ENCODE assay signal across 11 mouse cellular contexts in genomic region chr2:165078605-165079004, GRCm38 (mm10). TPM values are rescaled to one million over a fixed set of nuclear protein-coding genes. Genes with fewer than 3 reads are reported as not detected.
A peak's percentile ranks its signal among the peaks of the same experiment; 100 is the strongest.
DNase-seq lines count a peak whose midpoint lies in the region; TF ChIP-seq lines count a peak whose summit lies in the region.
"Had no signal": no experiment of that assay in that cellular context is flagged by ENCODE, and none has a peak within 500 bp of the region (broad histone marks: within the 10 kb centered on the region; RNA-seq: fewer than 3 reads in every experiment).

No protein-coding gene starts in this region.

- no peaks in the 10 kb centered on the region for H3K4me1 ChIP-seq in thymus, adult 2 months (replicated peaks; ENCODE audit: control insufficient read depth, insufficient read depth, low read length)

- TF ChIP-seq POLR2A in thymus, adult 2 months (IDR thresholded peaks at IDR 0.05; ENCODE audit: control insufficient read depth, extremely low read depth, insufficient read depth, low read length, poor library complexity): no peak

- TF ChIP-seq CTCF in layer of hippocampus, adult 2 months (conservative IDR thresholded peaks at IDR 0.05): peak; percentile 63
- TF ChIP-seq CTCF in thymus, adult 2 months (IDR thresholded peaks at IDR 0.05; ENCODE audit: borderline replicate concordance, control insufficient read depth, extremely low read depth, insufficient read depth, low read length, poor library complexity): no peak

- H3K27me3 ChIP-seq in thymus, adult 2 months (ENCODE audit: control insufficient read depth, insufficient read depth, low read length): peaks cover 5% of the 10 kb centered on the region; the same call in 1 of the 2 replicates

- WGBS in thymus, adult 2 months: 20% methylated on average over 10 of the region's 10 CpGs

- DNase-seq in cerebellum, postnatal 10 days: peak; percentile 58 to 61
- DNase-seq in cerebellum, adult 8-10 months: no peak
- DNase-seq in layer of hippocampus, adult 2 months (ENCODE audit: low spot score in 2 of 2): no peak
- no peak for DNase-seq in layer of hippocampus, adult 8-10 months (ENCODE audit: low spot score in 2 of 2)
- DNase-seq in thymus, postnatal 4 days: peak; percentile 44
- DNase-seq in thymus, adult 2 months: no peak
- no peak for DNase-seq in spleen, postnatal 14 days (ENCODE audit: low spot score in 2 of 2)
- no peak for DNase-seq in left cerebral cortex, postnatal 25 days (ENCODE audit: low spot score in 2 of 2)
- DNase-seq: kidney, adult 8-10 months; left cerebral cortex, postnatal 4 days had no signal

- H3K36me3 ChIP-seq in thymus, adult 2 months (ENCODE audit: control insufficient read depth, insufficient read depth, low read length): no peaks in the 10 kb centered on the region

- no peak overlapping the region for H3K4me3 ChIP-seq in layer of hippocampus, adult 2 months
- no peak overlapping the region for H3K4me3 ChIP-seq in thymus, adult 2 months (ENCODE audit: control insufficient read depth, insufficient read depth, low read length)

- H3K27ac ChIP-seq in layer of hippocampus, adult 2 months: no peak overlapping the region
- H3K27ac ChIP-seq in thymus, adult 2 months (ENCODE audit: control insufficient read depth, insufficient read depth, low read length): no peak overlapping the region

- intact Hi-C loops in left cerebral cortex, postnatal 25 days (cut with DNase I): loop anchor here (2.0 kb wide), 1 partner anchor 34 kb away; no protein-coding TSS in a partner anchor

RNA-seq across cellular contexts. Expression of gene 1700025C18Rik, which starts 11.9 kb away (rescaled TPM):
- total RNA-seq in layer of hippocampus, adult 2 months (2021): not detected
- not detected for total RNA-seq in layer of hippocampus, adult 8-10 months (2022)
- polyA plus RNA-seq in thymus, adult 2 months (2012; rRNA removed): not detected in 2 replicates
- not detected for total RNA-seq in left cerebral cortex, postnatal 25 days (2021)
- total RNA-seq: left cerebral cortex, postnatal 4 days had no signal
- polyA plus RNA-seq: heart, embryonic 11.5 days had no signal

RNA-seq across cellular contexts. Expression of gene Cd40, which starts 23.2 kb away (rescaled TPM):
- under 1 TPM; 0.33 to 0.91 TPM for total RNA-seq in layer of hippocampus, adult 2 months (2021)
- total RNA-seq in layer of hippocampus, adult 8-10 months (2022): 1 to 10 TPM in 1 of 4 experiments, under 1 TPM in 3; 0.22 to 1.0 (median 0.58) TPM
- polyA plus RNA-seq in thymus, adult 2 months (2012; rRNA removed): 44.5 and 52.1 TPM in 2 replicates
- total RNA-seq in left cerebral cortex, postnatal 25 days (2021): 1 to 10 TPM in 1 of 2 experiments, under 1 TPM in 1; 0.60 to 1.5 TPM

RNA-seq across cellular contexts. Expression of gene Ncoa5, which starts 43.9 kb away (rescaled TPM):
- 10 to 100 TPM; 57.8 to 63.8 TPM for total RNA-seq in layer of hippocampus, adult 2 months (2021)
- total RNA-seq in layer of hippocampus, adult 8-10 months (2022): 10 to 100 TPM; 46.2 to 63.5 (median 55.9) TPM
- polyA plus RNA-seq in thymus, adult 2 months (2012; rRNA removed): 72.3 and 73.7 TPM in 2 replicates
- 10 to 100 TPM; 53.8 to 56.3 TPM for total RNA-seq in left cerebral cortex, postnatal 25 days (2021)

Comparison
In these comparisons a context has a peak if more than half of its experiments do, and no peak if none do; other contexts are left out.
1. DNase-seq: peak in cerebellum, postnatal 10 days (2 of 2) and thymus, postnatal 4 days (single experiment); none in cerebellum, adult 8-10 months (single experiment), layer of hippocampus, adult 2 months (0 of 2), layer of hippocampus, adult 8-10 months (0 of 2), thymus, adult 2 months (single experiment), spleen, postnatal 14 days (0 of 2) and left cerebral cortex, postnatal 25 days (0 of 2).